Mouse (Mus musculus) monocyte, adult 5-6 weeks (primary cell): ENCODE results near the gene Cog5. TPM values are rescaled to one million over a fixed set of nuclear protein-coding genes. Genes with fewer than 3 reads are reported as not detected.

Source experiments
- ATAC-seq: fragments of 153-309, 156-312 bp; replicated peaks from 2 replicates; pipeline ENCODE4 v1.8.0; 2017; ENCODE audit warnings: mild to moderate bottlenecking; ENCODE audit not compliant: low TSS enrichment, insufficient number of reproducible peaks, severe bottlenecking, poor library complexity, low FRiP score
- total RNA-seq: library from RNA; stranded (forward); fragments of 200-1000, 200-491, 200-594 nt; gene quantifications from 3 replicates; pipeline ENCODE4 v1.2.3, GENCODE M21; 2017

The Cog5 gene
- total RNA-seq, 1 experiment from 2014 or later = 54.1 TPM

DNA sequence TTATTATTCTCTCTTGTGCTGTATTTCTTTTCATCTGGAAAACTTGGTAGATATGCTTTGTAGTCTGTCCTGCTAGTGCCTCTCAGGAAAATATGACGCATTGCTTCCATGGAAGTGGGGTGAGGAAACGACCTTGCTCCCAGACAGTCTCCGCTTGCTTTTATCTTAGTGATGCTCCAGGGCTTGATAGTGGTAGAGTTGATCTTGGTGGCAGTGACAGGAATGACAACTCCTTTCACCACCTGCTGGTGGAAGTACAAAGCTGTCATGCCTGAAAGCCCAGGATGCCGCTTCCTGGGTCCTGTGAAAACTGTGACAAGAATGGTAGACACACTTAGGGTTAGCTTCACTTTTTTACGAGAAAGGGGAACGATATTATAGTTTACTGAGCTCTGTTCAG is 49.2 kb downstream of the Cog5 start:
- ATAC-seq = no peak

GRCm38 (mm10) chr12:31706168-31706567 is 51.5 kb downstream of the Cog5 start:
- ATAC-seq = no peak

DNA sequence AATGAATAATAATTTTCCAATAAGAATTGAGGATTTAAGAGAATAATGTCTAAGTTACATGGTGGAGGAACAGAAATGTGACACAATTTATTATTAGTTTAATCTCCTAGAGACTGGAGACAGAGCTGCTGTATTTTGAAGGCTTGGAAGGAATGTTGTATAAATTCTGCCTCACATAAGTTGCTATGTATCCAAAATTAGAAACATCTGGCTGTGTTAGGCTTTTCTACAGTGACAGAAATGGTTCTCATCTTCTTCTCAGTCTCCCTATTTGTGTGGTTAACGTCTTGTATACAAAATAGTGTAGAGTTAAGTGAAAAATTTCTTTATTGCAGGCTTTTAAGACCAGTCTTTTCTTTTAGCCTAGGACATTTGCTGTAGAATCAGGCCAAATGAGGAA is 52.9 kb downstream of the Cog5 start:
- ATAC-seq = no peak

DNA sequence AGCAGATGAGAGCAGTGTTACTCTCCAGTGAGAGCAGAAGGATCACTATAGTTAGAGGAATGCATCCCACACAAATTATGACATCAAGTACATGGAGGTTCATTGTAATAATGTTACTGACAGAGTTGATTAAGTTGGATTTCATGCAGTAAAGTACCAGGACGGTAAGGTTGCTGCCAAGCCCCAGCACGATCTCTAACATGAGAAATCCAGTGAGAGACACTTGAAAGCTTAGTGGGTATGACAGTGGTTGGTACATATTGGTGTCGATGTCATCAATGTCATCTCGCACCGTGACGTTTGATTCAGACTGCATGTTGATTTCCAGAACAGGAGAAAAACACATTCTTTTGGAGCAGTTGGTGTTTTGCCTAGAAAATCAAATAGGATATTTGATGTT is 55.0 kb downstream of the Cog5 start:
- no peak for ATAC-seq

GRCm38 (mm10) chr12:31712233-31712632 is 57.6 kb downstream of the Cog5 start:
- no peak for ATAC-seq

DNA sequence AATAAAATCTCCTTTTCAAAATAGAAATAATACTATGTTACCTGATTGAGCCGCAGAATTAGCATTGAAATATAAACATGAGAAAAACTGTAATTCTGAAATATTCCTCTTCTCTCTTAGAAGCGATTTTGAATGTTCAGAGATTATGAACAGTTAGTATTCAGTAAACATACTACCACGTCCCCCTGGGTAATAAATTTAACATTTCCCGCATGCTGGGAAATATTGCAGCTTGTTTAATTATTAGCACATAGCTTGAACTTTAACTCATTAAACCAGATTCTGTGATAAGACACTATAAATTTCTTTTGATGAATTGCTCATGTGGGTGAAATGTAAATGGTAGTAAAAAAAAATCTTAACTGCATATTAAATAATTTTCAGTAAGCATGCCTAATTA is 58.1 kb downstream of the Cog5 start:
- no peak for ATAC-seq

DNA sequence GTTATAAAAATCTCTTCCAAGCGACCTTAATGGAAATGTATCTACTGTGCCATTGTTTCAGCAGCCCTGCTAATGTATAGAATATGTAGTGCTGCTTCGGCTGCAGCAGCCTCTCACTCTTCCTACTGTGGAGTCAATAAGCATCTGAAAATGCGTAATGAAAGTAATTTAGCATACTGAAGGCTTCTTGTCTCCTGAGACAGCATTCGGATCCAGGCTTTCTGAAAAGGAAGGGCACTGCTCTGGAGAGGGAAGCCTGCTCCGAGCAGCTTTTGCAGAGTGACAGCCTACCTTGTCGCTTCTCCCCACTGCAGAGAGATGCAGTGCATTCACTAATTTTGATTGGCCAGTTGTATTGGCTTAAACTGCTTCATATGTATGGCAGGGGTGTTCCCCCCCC is 58.9 kb downstream of the Cog5 start, which contains the start of gene Gpr22:
TSS of gene Gpr22 (minus strand) at position 348 of the 400 bp plus-strand sequence.
- no peak for ATAC-seq

- no peak for ATAC-seq
Measured at GRCm38 (mm10) chr12:31714070-31714469, 59.4 kb downstream of the Cog5 start.

DNA sequence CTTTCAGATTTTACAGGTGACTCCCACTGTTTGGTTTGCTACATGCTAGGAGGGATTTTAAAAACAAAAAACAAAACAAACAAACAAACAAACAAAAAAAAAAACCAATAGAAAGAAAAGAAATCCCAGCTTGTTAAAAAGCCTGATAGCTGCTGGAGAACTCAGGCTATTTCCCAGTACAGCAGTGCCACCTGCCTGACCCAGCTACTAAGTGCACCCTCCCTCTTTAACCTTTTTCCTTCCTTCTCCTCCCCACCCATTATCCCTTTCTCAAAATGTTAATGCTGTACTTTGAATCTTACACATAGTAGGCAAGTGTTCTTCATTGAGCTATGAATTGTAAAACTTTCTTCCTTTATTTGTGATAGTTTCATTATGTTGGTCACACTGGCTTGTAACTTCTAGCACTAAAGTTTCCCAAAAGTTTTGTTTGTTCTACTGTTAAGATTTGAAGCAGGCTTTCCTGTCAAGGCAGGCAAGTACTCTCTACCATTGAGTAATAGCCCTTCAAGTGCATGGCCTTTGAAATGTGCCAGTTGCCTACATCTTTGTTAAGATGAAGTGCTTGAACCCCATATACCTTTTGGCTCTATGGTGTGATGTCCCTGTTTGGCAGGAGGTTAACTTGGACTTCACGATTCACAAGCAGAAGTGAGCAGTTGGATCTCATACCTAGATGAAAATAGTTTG is 65.1 kb downstream of the Cog5 start:
- no peak for ATAC-seq

DNA sequence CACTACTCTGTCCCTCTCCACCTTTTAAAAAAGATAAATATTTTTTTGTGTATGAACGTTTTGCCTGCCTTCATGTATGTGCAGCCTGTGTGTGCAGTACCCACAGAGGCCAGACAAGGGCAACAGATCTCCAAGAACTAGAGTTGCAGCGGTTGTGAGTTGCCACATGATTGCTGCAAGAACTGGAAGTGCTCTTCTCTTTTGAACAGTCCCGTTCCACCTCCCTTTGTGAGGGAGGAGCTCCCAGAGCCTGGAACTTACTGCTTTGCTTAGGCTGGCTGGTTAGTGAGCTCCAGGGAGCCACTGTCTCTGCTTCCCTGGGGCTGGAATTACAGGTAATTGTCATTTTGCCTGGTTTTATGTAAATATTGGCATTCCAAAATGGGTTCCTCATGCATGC is 69.9 kb downstream of the Cog5 start:
- no peak for ATAC-seq

DNA sequence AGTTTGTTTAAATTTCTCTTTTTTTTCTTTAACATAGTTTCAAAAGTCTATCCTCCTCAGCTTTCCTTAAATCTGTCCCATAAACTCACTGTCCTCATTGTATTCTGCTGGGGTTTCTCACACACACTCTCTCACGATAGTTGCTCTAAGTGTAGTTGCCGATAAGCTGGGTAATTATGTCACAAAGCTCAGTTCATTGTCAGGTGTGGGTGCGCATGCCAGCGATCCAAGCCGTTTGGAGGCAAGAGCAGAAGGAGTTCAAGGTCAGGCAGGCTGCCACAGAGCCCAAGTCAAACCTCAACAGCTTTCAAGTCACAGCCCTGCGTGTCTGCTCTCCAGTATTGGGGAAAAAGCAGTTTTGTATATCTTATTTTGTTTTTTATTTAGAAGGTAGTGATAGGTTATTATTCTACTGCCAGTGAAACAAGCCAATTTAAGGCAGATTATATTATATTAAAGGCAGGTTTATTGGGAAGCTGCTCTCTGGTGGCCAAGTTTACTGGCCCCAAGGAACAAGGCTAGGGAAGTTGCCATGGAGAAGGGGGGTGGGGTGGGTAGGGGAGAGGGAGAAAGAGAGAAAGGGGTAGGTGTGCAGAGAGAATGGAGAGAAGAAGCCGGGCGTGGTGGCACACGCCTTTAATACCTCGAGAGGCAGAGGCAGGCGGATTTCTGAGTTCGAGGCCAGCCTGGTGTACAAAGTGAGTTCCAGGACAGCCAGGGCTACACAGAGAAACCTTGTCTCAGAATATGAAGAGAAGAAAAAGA is 71.0 kb downstream of the Cog5 start:
- no peak for ATAC-seq

GRCm38 (mm10) chr12:31726707-31727106 is 72.0 kb downstream of the Cog5 start:
- ATAC-seq = no peak

DNA sequence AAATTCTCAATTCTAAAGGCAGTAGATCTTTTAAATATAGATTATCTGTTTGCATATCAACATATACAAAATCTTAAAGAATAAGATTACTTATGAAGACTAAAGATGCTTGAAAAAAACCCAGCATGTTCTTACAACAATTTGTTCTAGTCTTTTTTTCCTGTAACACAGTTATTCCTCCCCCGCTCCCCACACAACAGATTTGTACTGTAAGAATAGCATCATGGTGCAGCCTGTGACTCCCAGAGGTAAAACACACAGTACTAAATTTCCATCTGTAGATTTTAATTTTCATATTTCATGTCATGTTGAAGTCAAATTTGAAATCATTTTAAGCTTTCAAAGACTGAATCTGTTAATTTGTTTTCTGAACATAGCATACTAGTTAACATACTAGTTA is 75.5 kb downstream of the Cog5 start:
- ATAC-seq = no peak

DNA sequence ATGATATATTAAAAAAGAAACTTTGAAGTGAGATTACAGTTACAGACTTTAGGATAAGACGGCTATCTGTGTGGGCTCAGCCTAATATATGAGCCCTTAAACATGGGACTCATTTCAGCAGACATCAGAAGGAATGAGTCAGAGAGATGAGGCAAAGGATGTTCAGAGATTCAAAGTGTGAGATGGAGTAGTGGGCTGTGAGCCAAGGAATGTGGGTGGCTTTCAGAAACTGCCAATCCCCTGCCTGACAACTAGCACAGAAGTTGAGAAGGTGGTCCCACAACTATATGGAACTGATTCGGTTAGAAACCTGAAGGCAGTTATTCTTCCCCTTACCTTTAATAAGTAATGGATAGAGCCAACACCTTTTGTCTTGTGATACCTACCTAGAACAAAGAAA is 79.9 kb downstream of the Cog5 start:
- no peak for ATAC-seq

- ATAC-seq = no peak
Measured at GRCm38 (mm10) chr12:31747301-31747700, 92.6 kb downstream of the Cog5 start.

DNA sequence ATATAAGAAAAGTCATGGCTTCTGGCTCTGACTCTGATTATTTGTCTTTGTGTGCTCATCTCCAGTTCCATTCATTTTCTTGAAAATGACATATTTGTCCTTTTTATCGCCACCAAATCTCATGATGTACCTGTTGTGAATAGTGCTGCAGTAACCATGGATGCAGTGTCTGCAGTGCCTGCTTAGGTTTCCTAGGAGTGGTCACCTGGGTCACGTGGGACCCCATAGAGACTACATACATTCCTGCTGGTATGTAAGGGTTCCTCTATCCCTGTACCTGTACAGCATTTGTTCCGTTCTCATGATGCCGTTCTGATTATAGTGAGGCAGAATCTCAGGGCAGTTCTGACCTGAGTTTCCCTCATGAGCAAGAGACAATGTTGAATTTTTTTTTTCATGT is 95.2 kb downstream of the Cog5 start:
- no peak for ATAC-seq

- no peak for ATAC-seq
Measured at GRCm38 (mm10) chr12:31754465-31754864, 99.8 kb downstream of the Cog5 start.

DNA sequence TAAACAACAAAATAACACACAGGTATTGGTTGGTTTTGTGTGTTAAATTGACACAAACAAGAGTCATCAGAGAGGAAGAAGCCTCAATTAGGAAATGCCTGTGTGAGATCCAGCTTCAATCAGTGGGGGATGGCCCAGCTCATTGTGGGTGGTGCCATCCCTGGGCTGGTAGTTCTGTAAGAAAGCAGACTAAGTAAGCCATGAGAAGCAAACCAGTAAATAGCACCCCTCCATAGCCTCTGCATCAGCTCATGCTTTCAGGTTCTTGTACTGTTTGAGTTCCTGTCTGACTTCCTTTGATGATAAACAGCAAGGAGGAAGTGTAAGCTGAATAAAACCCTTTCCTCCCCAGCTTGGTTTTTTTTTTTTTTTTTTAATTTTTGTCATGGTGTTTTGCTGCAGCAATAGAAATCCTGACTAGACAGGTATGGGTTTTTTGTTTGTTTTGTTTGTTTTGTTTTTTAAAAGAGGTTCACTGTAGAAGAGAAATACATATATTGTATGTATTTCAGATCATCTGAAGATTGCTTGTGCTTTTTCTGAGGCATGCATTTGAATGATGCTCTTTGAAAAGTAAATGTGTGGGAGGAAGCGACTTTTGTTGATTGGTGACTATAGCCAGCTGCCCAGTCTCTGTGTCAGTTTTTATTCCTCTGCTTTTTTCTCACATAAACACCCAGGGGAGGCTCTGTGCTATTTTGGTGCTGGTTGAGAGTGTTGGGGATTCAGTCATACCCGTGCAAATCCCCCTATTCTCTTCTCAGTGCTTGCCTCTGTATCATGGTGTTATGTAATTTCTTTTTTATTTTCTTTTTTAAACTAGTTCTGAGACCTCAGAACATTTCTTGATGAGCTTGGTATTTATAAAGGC is 101.5 kb downstream of the Cog5 start:
- no peak for ATAC-seq

GRCm38 (mm10) chr12:31773612-31774011 is 118.9 kb downstream of the Cog5 start:
- ATAC-seq = no peak
